Mouse (Mus musculus) thymus, adult 2 months (tissue): Measurements from ENCODE around the gene Selplg. TPM values are rescaled to one million over a fixed set of nuclear protein-coding genes. Genes with fewer than 3 reads are reported as not detected.
A peak's percentile ranks its signal among the peaks of the same experiment; 100 is the strongest.

Experiments used
- DNase-seq: peaks from one replicate; pipeline ENCODE4 v3.0.0; 2021
- H3K27ac ChIP-seq: fragments of 200-500 bp; 2 replicates; pipeline ENCODE4 v1.5.1; 2012; ENCODE audit warnings: low read length, control low read depth; ENCODE audit not compliant: control insufficient read depth, insufficient read depth
- H3K27me3 ChIP-seq: fragments of 200-500 bp; 2 replicates; pipeline ENCODE4 v1.6.1; 2012; ENCODE audit warnings: mild to moderate bottlenecking, low read length, moderate library complexity, mixed read lengths; ENCODE audit not compliant: control insufficient read depth, insufficient read depth
- H3K36me3 ChIP-seq: fragments of 200-500 bp; 2 replicates; pipeline ENCODE4 v1.6.1; 2012; ENCODE audit warnings: mild to moderate bottlenecking, low read length, moderate library complexity; ENCODE audit not compliant: control insufficient read depth, insufficient read depth
- H3K4me1 ChIP-seq: fragments of 200-500 bp; replicated peaks from 2 replicates; pipeline ENCODE4 v1.6.1; 2012; ENCODE audit warnings: low read length; ENCODE audit not compliant: control insufficient read depth, insufficient read depth
- H3K4me3 ChIP-seq: fragments of 200-500 bp; 2 replicates; pipeline ENCODE4 v1.5.1; 2012; ENCODE audit warnings: mild to moderate bottlenecking, low read length, control low read depth, moderate library complexity; ENCODE audit not compliant: control insufficient read depth, insufficient read depth
- CTCF ChIP-seq: fragments of 200-500 bp; IDR thresholded peaks from 2 replicates; pipeline ENCODE4 v1.5.1; 2012; ENCODE audit warnings: mild to moderate bottlenecking, control low read depth, low read length, moderate library complexity, borderline replicate concordance; ENCODE audit not compliant: control insufficient read depth, poor library complexity, insufficient read depth; ENCODE audit errors: extremely low read depth
- POLR2A ChIP-seq: fragments of 200-500 bp; IDR thresholded peaks from 2 replicates; pipeline ENCODE4 v1.6.1; 2012; ENCODE audit warnings: mild to moderate bottlenecking, low read length, control low read depth, moderate library complexity; ENCODE audit not compliant: control insufficient read depth, poor library complexity, insufficient read depth; ENCODE audit errors: extremely low read depth
- WGBS: fragments of 180-500 bp; shearing (Covaris S2); methylation state at CpG from one replicate; pipeline ENCODE4 v1.1.7; 2018; 5-methylcytosine and 5-hydroxymethylcytosine counted together
- polyA plus RNA-seq: library from polyadenylated mRNA; depleted of rRNA; stranded (reverse); fragments of >200 nt; gene quantifications from 2 replicates; pipeline ENCODE4 v1.2.3, GENCODE M21; 2012

Gene Selplg
- polyA plus RNA-seq, 1 experiment: 783 TPM

- TF ChIP-seq CTCF (no peak), POLR2A (0 out of 2 replicates have a peak, but pooled peaks have one; percentile 41)
- WGBS: 12% methylated on average over 4 of the region's 4 CpGs
- H3K27ac ChIP-seq: peak overlapping the region; percentile 88
Measured at GRCm38 (mm10) chr5:113824228-113824627, 8.2 kb downstream of the Selplg start.

DNA sequence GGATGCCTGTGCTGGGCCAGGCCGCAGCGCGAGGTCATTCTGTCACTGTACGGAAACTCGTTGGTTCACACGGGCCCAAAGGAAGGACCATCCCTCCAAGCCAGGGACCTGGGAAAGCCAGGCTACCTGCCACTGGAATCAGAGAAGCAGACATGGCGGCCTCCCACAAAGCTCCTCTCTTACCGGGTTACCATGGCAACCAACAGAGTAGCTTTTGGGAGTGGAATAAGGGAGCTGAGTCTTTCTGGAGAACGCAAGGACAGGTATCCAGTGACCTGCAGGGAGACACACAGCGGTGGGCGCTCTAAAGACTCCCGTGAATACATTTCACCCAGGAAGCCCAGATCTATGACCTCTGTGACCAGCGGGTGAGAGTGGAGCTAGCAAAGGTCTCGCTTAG is 13.9 kb downstream of the Selplg start:
- WGBS: 95% methylated on average over 14 of the region's 14 CpGs
- DNase-seq: no peak
- H3K27ac ChIP-seq: no peak overlapping the region
- peaks cover 15% of the 10 kb centered on the region for H3K4me1 ChIP-seq
- no peak overlapping the region for H3K4me3 ChIP-seq
- TF ChIP-seq CTCF (no peak), POLR2A (no peak)
- H3K36me3 ChIP-seq: peaks cover 33% of the 10 kb centered on the region
- H3K27me3 ChIP-seq: no peaks in the 10 kb centered on the region; the same call in 1 of the 2 replicates

More at GRCm38 (mm10) chr5:113824228-113824627, 8.2 kb downstream of the Selplg start:
- Histone ChIP-seq H3K4me1 (peaks cover 45% of the 10 kb centered on the region), H3K36me3 (peaks cover 23% of the 10 kb centered on the region), H3K4me3 (peak overlapping the region; percentile 5; the same call in 1 of the 2 replicates), H3K27me3 (no peaks in the 10 kb centered on the region)
- DNase-seq: peak; percentile 57

DNA sequence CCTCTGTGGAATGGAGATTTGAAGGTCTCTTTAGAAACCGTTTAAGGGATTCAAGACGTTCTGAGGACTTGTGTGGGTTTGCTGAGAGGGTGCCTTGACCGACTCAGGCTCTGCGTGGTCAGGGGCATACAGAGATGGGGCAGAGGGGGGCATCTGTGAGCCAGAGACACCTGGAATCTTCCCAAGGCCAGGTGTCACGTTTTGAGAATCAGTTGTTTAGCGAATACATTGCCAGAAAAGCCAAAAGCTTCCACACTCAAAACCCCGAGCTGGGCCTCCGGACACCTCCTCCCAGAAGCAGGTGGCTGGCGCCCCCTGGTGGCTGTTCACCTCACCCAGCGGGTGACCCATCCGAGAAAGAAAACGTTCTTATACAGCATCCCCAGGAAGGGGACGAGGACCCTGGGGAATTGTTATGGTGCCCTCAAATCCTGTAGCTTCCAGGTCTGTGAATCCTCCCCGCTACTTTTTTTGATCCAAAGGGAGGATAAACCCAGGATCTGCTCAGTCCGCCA is 16.7 kb downstream of the Selplg start:
- WGBS: 14% methylated on average over 15 of the region's 15 CpGs
- DNase-seq: peak; percentile 74
- no peak overlapping the region for H3K27ac ChIP-seq
- no peaks in the 10 kb centered on the region; the same call in 1 of the 2 replicates for H3K27me3 ChIP-seq
- TF ChIP-seq POLR2A: no peak
- TF ChIP-seq CTCF: peak; percentile 96
- no peak overlapping the region for H3K4me3 ChIP-seq
- peaks cover 23% of the 10 kb centered on the region for H3K36me3 ChIP-seq
- H3K4me1 ChIP-seq: peaks cover 15% of the 10 kb centered on the region

GRCm38 (mm10) chr5:113815041-113815389 is 17.4 kb downstream of the Selplg start:
- no peak overlapping the region for H3K27ac ChIP-seq
- no peak overlapping the region for H3K4me3 ChIP-seq
- peaks cover 22% of the 10 kb centered on the region for H3K36me3 ChIP-seq
- 82% methylated on average over 11 of the region's 11 CpGs for WGBS
- no peaks in the 10 kb centered on the region; the same call in 1 of the 2 replicates for H3K27me3 ChIP-seq
- peaks cover 15% of the 10 kb centered on the region for H3K4me1 ChIP-seq
- TF ChIP-seq POLR2A (no peak), CTCF (no peak)
- DNase-seq: no peak

GRCm38 (mm10) chr5:113814111-113815040 is 18.1 kb downstream of the Selplg start:
- no peak for TF ChIP-seq POLR2A
- no peak for TF ChIP-seq CTCF
- no peak overlapping the region for H3K27ac ChIP-seq
- DNase-seq: no peak
- H3K4me3 ChIP-seq: no peak overlapping the region
- 55% methylated on average over 27 of the region's 27 CpGs for WGBS
- H3K27me3 ChIP-seq: no peaks in the 10 kb centered on the region; the same call in 1 of the 2 replicates
- peaks cover 16% of the 10 kb centered on the region for H3K36me3 ChIP-seq
- H3K4me1 ChIP-seq: peaks cover 15% of the 10 kb centered on the region

DNA sequence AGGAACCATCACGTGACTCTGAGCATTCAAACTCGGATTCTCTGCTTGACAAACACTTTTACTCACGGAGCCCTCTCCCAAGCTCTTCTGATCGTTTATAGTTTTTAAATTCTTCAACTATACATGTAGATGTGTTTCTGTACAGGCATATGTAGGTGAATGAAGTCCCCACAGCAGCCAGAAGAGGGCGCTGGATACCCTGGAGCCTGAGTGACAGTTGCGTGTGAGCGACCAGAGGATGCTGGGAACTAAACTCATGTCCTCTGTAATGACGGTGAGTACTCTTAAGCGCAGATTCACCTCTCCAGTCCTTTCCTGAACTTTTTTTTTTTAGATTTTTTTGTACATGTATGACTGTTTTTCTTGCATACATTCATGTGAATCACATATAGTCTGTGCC is 18.8 kb downstream of the Selplg start:
- WGBS: 42% methylated on average over 9 of the region's 9 CpGs
- Histone ChIP-seq H3K4me1 (peaks cover 15% of the 10 kb centered on the region), H3K4me3 (no peak overlapping the region), H3K27me3 (no peaks in the 10 kb centered on the region; the same call in 1 of the 2 replicates), H3K36me3 (peaks cover 8% of the 10 kb centered on the region), H3K27ac (no peak overlapping the region)
- no peak for TF ChIP-seq CTCF
- TF ChIP-seq POLR2A: no peak
- DNase-seq: no peak
